Mouse (Mus musculus): Measurements from ENCODE around the gene Cd209g.

DNA sequence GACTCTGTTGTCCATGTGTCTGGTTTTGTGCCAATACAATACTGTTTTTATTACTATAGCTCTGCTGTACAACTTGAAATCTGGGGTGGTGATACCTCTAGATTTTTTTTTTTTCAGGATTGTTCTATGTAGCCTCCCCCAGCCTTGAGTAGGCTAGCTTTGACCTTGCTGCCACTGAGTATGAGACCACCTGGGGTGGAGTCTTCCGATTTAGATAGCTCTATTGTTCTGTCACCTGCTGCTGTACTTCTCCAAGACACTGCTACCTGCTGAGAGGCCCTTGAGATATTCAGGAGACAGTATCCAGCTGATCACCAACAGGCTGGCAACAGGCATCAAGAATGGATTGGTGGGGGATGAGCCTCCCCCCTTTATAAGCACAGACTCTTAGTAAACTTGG lies 13.4 kb downstream of the Cd209g start:
- TF ChIP-seq TAL1 (conservative IDR thresholded peaks at IDR 0.05; ENCODE audit: low read depth, low read length), result no peak
- TF ChIP-seq GATA1 (IDR thresholded peaks at IDR 0.05; ENCODE audit: borderline replicate concordance, low read length), result no peak

All from G1E (cell line).